Mouse (Mus musculus): ENCODE results near the gene Tuba3a. TPM values are rescaled to one million over a fixed set of nuclear protein-coding genes. Genes with fewer than 3 reads are reported as not detected.

Tuba3a gene
- 0.26 and 0.28 TPM in 2 replicates for polyA plus RNA-seq (2015; fragmentation: Nextera tagmentation; extraction: Ambion mirVana)

GRCm38 (mm10) chr6:125285890-125286289, at the start of gene Tuba3a:
Gene Tuba3a (minus strand): TSS chr6:125286042.

GRCm38 (mm10) chr6:125320323-125320722, 34.5 kb upstream of the Tuba3a start, which contains the start of gene Scnn1a:
Gene Scnn1a (plus strand): TSS chr6:125320659.

DNA sequence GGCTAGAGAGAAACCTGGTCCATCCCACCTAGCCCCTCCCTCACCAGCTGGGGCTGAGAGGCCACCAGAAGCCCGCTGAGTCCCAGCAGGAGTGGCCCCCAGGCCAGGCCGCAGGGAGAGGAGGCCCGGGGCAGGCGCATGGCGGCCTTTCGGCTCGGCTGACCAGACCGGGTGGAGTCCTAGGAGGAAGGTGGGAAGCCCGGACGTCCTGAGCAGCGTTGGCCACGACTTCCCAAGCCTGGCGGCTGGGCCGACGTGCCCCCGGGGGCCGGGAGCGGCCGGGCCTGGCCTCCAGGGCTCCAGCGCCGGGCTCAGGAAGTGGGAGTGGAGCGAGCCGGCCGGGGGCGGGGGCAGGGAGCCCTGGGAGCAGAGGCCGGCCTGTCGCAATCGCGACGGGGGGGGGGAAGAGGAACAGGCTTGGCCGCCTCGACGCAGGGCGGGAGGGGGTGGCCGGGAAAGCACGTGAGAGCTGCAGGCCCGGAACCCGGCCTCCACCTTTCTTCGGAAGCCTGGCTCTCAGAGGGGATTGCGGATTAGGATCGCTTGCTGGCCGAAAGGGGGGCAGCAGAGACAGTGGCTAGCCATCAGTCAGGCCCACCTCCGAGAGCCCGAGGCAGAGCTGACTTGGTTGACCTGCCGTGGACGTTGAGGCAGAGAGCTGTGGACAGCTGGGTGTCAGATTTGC, 27.8 kb upstream of the Tuba3a start, which contains the start of gene Ltbr:
TSS of gene Ltbr (minus strand) at position 340 of the 685 bp plus-strand sequence.

GRCm38 (mm10) chr6:125236782-125237181, 49.1 kb downstream of the Tuba3a start, which contains the start of gene Cd27:
Gene Cd27 (minus strand): TSS chr6:125237010.

GRCm38 (mm10) chr6:125231117-125232044, 54.5 kb downstream of the Tuba3a start, which contains the start of gene Tapbpl:
Gene Tapbpl (minus strand): TSS chr6:125231860.

Small RNAs within 50 kb of the gene (microRNA-seq; reads per million reads assigned to microRNA genes)
- gene Mir8113: not detected

Other genes starting within 250 kb of the Tuba3a start
- gene Ing4, start 246.3 kb downstream of the Tuba3a start, polyA plus RNA-seq (2015; fragmentation: Nextera tagmentation; extraction: Ambion mirVana): 59.9 and 71.5 TPM in 2 replicates
- 2.3 and 3.2 TPM in 2 replicates for gene Acrbp, start 236.4 kb downstream of the Tuba3a start, polyA plus RNA-seq (2015; fragmentation: Nextera tagmentation; extraction: Ambion mirVana)
- gene Lpar5, start 218.1 kb downstream of the Tuba3a start, polyA plus RNA-seq (2015; fragmentation: Nextera tagmentation; extraction: Ambion mirVana): 2.4 and 3.2 TPM in 2 replicates
- gene Chd4, start 190.1 kb downstream of the Tuba3a start, polyA plus RNA-seq (2015; fragmentation: Nextera tagmentation; extraction: Ambion mirVana): 31.8 and 32.9 TPM in 2 replicates
- gene Nop2, start 154.1 kb downstream of the Tuba3a start, polyA plus RNA-seq (2015; fragmentation: Nextera tagmentation; extraction: Ambion mirVana): 31.6 and 32.2 TPM in 2 replicates
- gene Iffo1, start 140.8 kb downstream of the Tuba3a start, polyA plus RNA-seq (2015; fragmentation: Nextera tagmentation; extraction: Ambion mirVana): 6.4 and 7.9 TPM in 2 replicates
- 1,713 and 1,923 TPM in 2 replicates for gene Gapdh, start 119.6 kb downstream of the Tuba3a start, polyA plus RNA-seq (2015; fragmentation: Nextera tagmentation; extraction: Ambion mirVana)
- gene Ncapd2, start 94.3 kb downstream of the Tuba3a start, polyA plus RNA-seq (2015; fragmentation: Nextera tagmentation; extraction: Ambion mirVana): 13.4 and 20.9 TPM in 2 replicates
- 189 and 192 TPM in 2 replicates for gene Mrpl51, start 94.2 kb downstream of the Tuba3a start, polyA plus RNA-seq (2015; fragmentation: Nextera tagmentation; extraction: Ambion mirVana)
- gene Vamp1, start 70.5 kb downstream of the Tuba3a start, polyA plus RNA-seq (2015; fragmentation: Nextera tagmentation; extraction: Ambion mirVana): 2.8 and 3.3 TPM in 2 replicates
- gene Tapbpl, start 54.2 kb downstream of the Tuba3a start, polyA plus RNA-seq (2015; fragmentation: Nextera tagmentation; extraction: Ambion mirVana): 8.8 and 9.1 TPM in 2 replicates
- 1.2 and 1.3 TPM in 2 replicates for gene Cd27, start 49.0 kb downstream of the Tuba3a start, polyA plus RNA-seq (2015; fragmentation: Nextera tagmentation; extraction: Ambion mirVana)
- gene Ltbr, start 27.8 kb upstream of the Tuba3a start, polyA plus RNA-seq (2015; fragmentation: Nextera tagmentation; extraction: Ambion mirVana): 109 and 119 TPM in 2 replicates
- 0.98 and 1.1 TPM in 2 replicates for gene Scnn1a, start 34.6 kb upstream of the Tuba3a start, polyA plus RNA-seq (2015; fragmentation: Nextera tagmentation; extraction: Ambion mirVana)
- gene Tnfrsf1a, start 63.3 kb upstream of the Tuba3a start, polyA plus RNA-seq (2015; fragmentation: Nextera tagmentation; extraction: Ambion mirVana): 87.8 and 96.6 TPM in 2 replicates
- 6.4 and 6.6 TPM in 2 replicates for gene Plekhg6, start 94.8 kb upstream of the Tuba3a start, polyA plus RNA-seq (2015; fragmentation: Nextera tagmentation; extraction: Ambion mirVana)
- 637 and 658 TPM in 2 replicates for gene Cd9, start 208.7 kb upstream of the Tuba3a start, polyA plus RNA-seq (2015; fragmentation: Nextera tagmentation; extraction: Ambion mirVana)

Data from urinary bladder, postnatal 0 days (tissue).